Mouse (Mus musculus) megakaryocyte-erythroid progenitor cell, adult 5-6 weeks (primary cell): ENCODE results near the gene Tmem230. TPM values are rescaled to one million over a fixed set of nuclear protein-coding genes. Genes with fewer than 3 reads are reported as not detected.
A peak's percentile ranks its signal among the peaks of the same experiment; 100 is the strongest.
"Not testable (repeated sequence)": the region's sequence is repeated elsewhere in the genome, so short reads cannot be mapped to it uniquely, and the experiment has no call there.

Experiments used
- ATAC-seq: replicated peaks from 2 replicates; pipeline ENCODE4 v1.8.0; 2016; ENCODE audit warnings: mild to moderate bottlenecking, inconsistent platforms; ENCODE audit not compliant: severe bottlenecking, poor library complexity, low FRiP score, low TSS enrichment
- total RNA-seq, 2 experiments: library from RNA; stranded (forward) in 1 of 2; stranded (reverse) in 1 of 2; fragments of 200-1000, 215-1000 nt in 1 of 2; fragments of >200 nt in 1 of 2; fragmentation: Nextera tagmentation in 1 of 2; gene quantifications; 2 replicates each; pipeline ENCODE4 v1.2.3; 2014 to 2017

Tmem230 gene
- total RNA-seq (2014; fragmentation: Nextera tagmentation), result 29.5 and 41.7 TPM in 2 replicates
- total RNA-seq (2017), result 24.2 and 28.3 TPM in 2 replicates

GRCm38 (mm10) chr2:132247539-132248313 is at the start of gene Tmem230:
Gene Tmem230, minus strand, starts transcription at chr2:132247807.
- ATAC-seq, result peak; percentile 84

GRCm38 (mm10) chr2:132293694-132294450 is 46.3 kb upstream of the Tmem230 start:
- ATAC-seq, result no peak

- ATAC-seq, result peak; percentile 27; the same call in 1 of the 2 replicates
These were observed 44.5 kb upstream of the Tmem230 start for GRCm38 (mm10) chr2:132292083-132292482.

- no peak for ATAC-seq
These were observed 43.7 kb upstream of the Tmem230 start for GRCm38 (mm10) chr2:132291265-132291664.

- no peak for ATAC-seq
These were observed 43.2 kb upstream of the Tmem230 start for GRCm38 (mm10) chr2:132290808-132291207.

- not testable (repeated sequence) for ATAC-seq
These were observed 41.6 kb upstream of the Tmem230 start for GRCm38 (mm10) chr2:132289213-132289612.

GRCm38 (mm10) chr2:132286376-132287076 is 38.9 kb upstream of the Tmem230 start:
- no peak for ATAC-seq

- ATAC-seq, result not testable (repeated sequence)
These were observed 38.1 kb upstream of the Tmem230 start for GRCm38 (mm10) chr2:132285722-132286121.

- ATAC-seq, result no peak
These were observed 37.0 kb upstream of the Tmem230 start for GRCm38 (mm10) chr2:132284492-132285139.

- ATAC-seq, result peak; percentile 61; the same call in 1 of the 2 replicates
These were observed 35.8 kb upstream of the Tmem230 start for GRCm38 (mm10) chr2:132283236-132284070.

- peak; percentile 58 for ATAC-seq
These were observed 35.0 kb upstream of the Tmem230 start for GRCm38 (mm10) chr2:132282453-132283174.

- no peak for ATAC-seq
These were observed 34.2 kb upstream of the Tmem230 start for GRCm38 (mm10) chr2:132281560-132282452.

GRCm38 (mm10) chr2:132280518-132281120 is 33.0 kb upstream of the Tmem230 start:
- no peak for ATAC-seq

GRCm38 (mm10) chr2:132279978-132280377 is 32.4 kb upstream of the Tmem230 start:
- no peak for ATAC-seq

GRCm38 (mm10) chr2:132279336-132279882 is 31.8 kb upstream of the Tmem230 start:
- ATAC-seq, result no peak

- no peak for ATAC-seq
These were observed 30.8 kb upstream of the Tmem230 start for GRCm38 (mm10) chr2:132278273-132278853.
